Mouse (Mus musculus): ENCODE measurements at regions not wholly inside any gene's neighbourhood (a gene's known extent, or its start where the extent isn't known, plus 50 kb on each side); places are given as distances from the start of the nearest gene placed in this dataset.
"Not testable (repeated sequence)": the region's sequence is repeated elsewhere in the genome, so short reads cannot be mapped to it uniquely, and the experiment has no call there.

GRCm38 (mm10) chr14:86599511-86599910 is 541.5 kb downstream of the Diaph3 start:
- H3K9me3 ChIP-seq (ENCODE audit: low read depth, low read length): no peaks in the 10 kb centered on the region
- no peaks in the 10 kb centered on the region for H3K4me1 ChIP-seq (ENCODE audit: insufficient read depth)
- no peak for TF ChIP-seq CTCF (IDR thresholded peaks at IDR 0.05; ENCODE audit: low read depth)
- no peak overlapping the region for H3K4me3 ChIP-seq (ENCODE audit: low read depth, low read length)
- WGBS: 43% methylated on average over 3 of the region's 3 CpGs
- DNase-seq (no peak), ATAC-seq (ENCODE audit: insufficient read depth) (no peak)
- H3K9ac ChIP-seq: no peak overlapping the region
- H3K27ac ChIP-seq (ENCODE audit: low read depth): no peak overlapping the region
- no peak overlapping the region for H3K4me2 ChIP-seq
- H3K27me3 ChIP-seq (ENCODE audit: insufficient read depth, low read length): no peaks in the 10 kb centered on the region
- H3K36me3 ChIP-seq (ENCODE audit: insufficient read depth): no peaks in the 10 kb centered on the region

DNA sequence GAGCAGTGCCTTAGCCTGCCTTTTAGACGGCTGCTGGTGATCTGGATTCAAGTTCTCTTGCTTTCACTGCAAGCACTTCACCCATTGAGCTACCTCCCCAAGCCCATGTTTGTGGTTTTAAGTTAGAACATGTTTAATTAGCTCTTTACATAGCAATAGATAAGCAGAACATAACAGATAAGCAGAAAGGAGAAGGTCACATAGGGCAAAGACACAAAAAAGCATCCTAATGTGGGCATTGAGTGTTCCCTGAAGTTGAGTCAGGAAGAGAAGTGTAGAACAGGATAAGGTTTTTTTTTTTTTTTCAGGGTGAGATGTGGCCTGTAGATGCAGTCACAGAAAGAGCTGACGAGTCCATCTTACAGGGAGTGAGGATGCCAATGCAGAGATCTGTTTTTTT is 552.5 kb downstream of the Diaph3 start:
- no peak overlapping the region for H3K27ac ChIP-seq (ENCODE audit: low read depth)
- H3K36me3 ChIP-seq (ENCODE audit: insufficient read depth): no peaks in the 10 kb centered on the region
- no peak overlapping the region for H3K4me2 ChIP-seq
- no peak overlapping the region for H3K4me3 ChIP-seq (ENCODE audit: low read depth, low read length)
- ATAC-seq (ENCODE audit: insufficient read depth) (no peak), DNase-seq (no peak)
- no peaks in the 10 kb centered on the region for H3K4me1 ChIP-seq (ENCODE audit: insufficient read depth)
- TF ChIP-seq CTCF (IDR thresholded peaks at IDR 0.05; ENCODE audit: low read depth): no peak
- 81% methylated on average over 2 of the region's 2 CpGs for WGBS
- H3K9me3 ChIP-seq (ENCODE audit: low read depth, low read length): no peaks in the 10 kb centered on the region
- no peaks in the 10 kb centered on the region for H3K27me3 ChIP-seq (ENCODE audit: insufficient read depth, low read length)
- H3K9ac ChIP-seq: no peak overlapping the region

DNA sequence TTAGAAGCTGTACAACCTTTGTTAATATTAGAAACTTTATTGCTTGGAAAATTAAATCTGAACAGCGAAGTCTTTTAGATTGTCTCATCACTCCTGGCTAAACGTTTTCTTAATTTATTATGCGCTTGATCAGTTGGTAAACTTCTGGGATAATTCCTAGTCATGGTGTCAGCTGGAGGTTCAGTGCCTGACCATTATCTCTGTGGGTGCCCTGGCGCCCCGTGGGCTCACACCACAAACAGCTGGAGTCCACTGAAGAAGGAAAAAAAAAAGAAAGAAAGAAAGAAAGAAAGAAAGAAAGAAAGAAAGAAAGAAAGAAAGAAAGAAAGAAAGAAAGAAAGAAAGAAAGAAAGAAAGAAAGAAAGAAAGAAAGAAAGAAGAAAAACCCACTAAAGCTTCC is 555.1 kb downstream of the Diaph3 start:
- not testable (repeated sequence) for H3K9ac ChIP-seq; H3K4me1 ChIP-seq (ENCODE audit: insufficient read depth); H3K36me3 ChIP-seq (ENCODE audit: insufficient read depth); H3K27ac ChIP-seq (ENCODE audit: low read depth); H3K27me3 ChIP-seq (ENCODE audit: insufficient read depth, low read length); ATAC-seq (ENCODE audit: insufficient read depth); H3K4me3 ChIP-seq (ENCODE audit: low read depth, low read length); H3K4me2 ChIP-seq; H3K9me3 ChIP-seq (ENCODE audit: low read depth, low read length); DNase-seq
- 61% methylated on average over 5 of the region's 5 CpGs for WGBS

- 46% methylated on average over 2 of the region's 2 CpGs for WGBS
- H3K27me3 ChIP-seq (ENCODE audit: insufficient read depth, low read length): no peaks in the 10 kb centered on the region
- H3K27ac ChIP-seq (ENCODE audit: low read depth): no peak overlapping the region
- H3K4me3 ChIP-seq (ENCODE audit: low read depth, low read length): no peak overlapping the region
- H3K9me3 ChIP-seq (ENCODE audit: low read depth, low read length): no peaks in the 10 kb centered on the region
- H3K9ac ChIP-seq: no peak overlapping the region
- H3K36me3 ChIP-seq (ENCODE audit: insufficient read depth): no peaks in the 10 kb centered on the region
- TF ChIP-seq CTCF (IDR thresholded peaks at IDR 0.05; ENCODE audit: low read depth): peak; percentile 75
- no peak overlapping the region for H3K4me2 ChIP-seq
- no peaks in the 10 kb centered on the region for H3K4me1 ChIP-seq (ENCODE audit: insufficient read depth)
- ATAC-seq (ENCODE audit: insufficient read depth) (0 out of 2 replicates have a peak, but pooled peaks have one; percentile 28), DNase-seq (peak; percentile 68)
Measured at GRCm38 (mm10) chr14:86562728-86563127, 578.3 kb downstream of the Diaph3 start.

- DNase-seq (no peak), ATAC-seq (ENCODE audit: insufficient read depth) (no peak)
- no peak overlapping the region for H3K27ac ChIP-seq (ENCODE audit: low read depth)
- TF ChIP-seq CTCF (IDR thresholded peaks at IDR 0.05; ENCODE audit: low read depth): no peak
- WGBS: 72% methylated on average over 5 of the region's 5 CpGs
- no peak overlapping the region for H3K9ac ChIP-seq
- H3K36me3 ChIP-seq (ENCODE audit: insufficient read depth): no peaks in the 10 kb centered on the region
- H3K27me3 ChIP-seq (ENCODE audit: insufficient read depth, low read length): no peaks in the 10 kb centered on the region
- H3K4me3 ChIP-seq (ENCODE audit: low read depth, low read length): no peak overlapping the region
- H3K9me3 ChIP-seq (ENCODE audit: low read depth, low read length): no peaks in the 10 kb centered on the region
- no peak overlapping the region for H3K4me2 ChIP-seq
- no peaks in the 10 kb centered on the region for H3K4me1 ChIP-seq (ENCODE audit: insufficient read depth)
Measured at GRCm38 (mm10) chr14:86537992-86538391, 603.0 kb downstream of the Diaph3 start.

GRCm38 (mm10) chr14:86536341-86537027 is 604.6 kb downstream of the Diaph3 start:
- 85% methylated on average over 1 of the region's 1 CpGs for WGBS
- Histone ChIP-seq H3K36me3 (ENCODE audit: insufficient read depth) (no peaks in the 10 kb centered on the region), H3K4me2 (no peak overlapping the region), H3K4me1 (ENCODE audit: insufficient read depth) (no peaks in the 10 kb centered on the region), H3K9ac (no peak overlapping the region), H3K27ac (ENCODE audit: low read depth) (no peak overlapping the region), H3K9me3 (ENCODE audit: low read depth, low read length) (no peaks in the 10 kb centered on the region), H3K4me3 (ENCODE audit: low read depth, low read length) (no peak overlapping the region), H3K27me3 (ENCODE audit: insufficient read depth, low read length) (no peaks in the 10 kb centered on the region)
- DNase-seq: no peak
- TF ChIP-seq CTCF (IDR thresholded peaks at IDR 0.05; ENCODE audit: low read depth): no peak
- ATAC-seq (ENCODE audit: insufficient read depth): no peak

- no peaks in the 10 kb centered on the region for H3K4me1 ChIP-seq (ENCODE audit: insufficient read depth)
- WGBS: 90% methylated on average over 9 of the region's 9 CpGs
- H3K4me2 ChIP-seq: no peak overlapping the region
- DNase-seq: no peak
- no peak overlapping the region for H3K4me3 ChIP-seq (ENCODE audit: low read depth, low read length)
- H3K9ac ChIP-seq: no peak overlapping the region
- no peak for ATAC-seq (ENCODE audit: insufficient read depth)
- TF ChIP-seq CTCF (IDR thresholded peaks at IDR 0.05; ENCODE audit: low read depth): no peak
- no peaks in the 10 kb centered on the region for H3K9me3 ChIP-seq (ENCODE audit: low read depth, low read length)
- no peaks in the 10 kb centered on the region for H3K36me3 ChIP-seq (ENCODE audit: insufficient read depth)
- H3K27ac ChIP-seq (ENCODE audit: low read depth): no peak overlapping the region
- no peaks in the 10 kb centered on the region for H3K27me3 ChIP-seq (ENCODE audit: insufficient read depth, low read length)
Measured at GRCm38 (mm10) chr14:86510408-86510807, 630.6 kb downstream of the Diaph3 start.

Data from lung, embryonic 14.5 days (tissue).